Mouse (Mus musculus) cerebellum, adult (tissue): ENCODE data around the gene Ube4b.
"Not testable (repeated sequence)": the region's sequence is repeated elsewhere in the genome, so short reads cannot be mapped to it uniquely, and the experiment has no call there.

Experiments used
- ATAC-seq: cut with Nextera tagmentation; 2 replicates; pipeline ENCODE4 v1.9.2; 2017; ENCODE audit warnings: mild to moderate bottlenecking, moderate library complexity, mixed read lengths; ENCODE audit not compliant: insufficient number of reproducible peaks, low FRiP score, low TSS enrichment

Gene Ube4b

DNA sequence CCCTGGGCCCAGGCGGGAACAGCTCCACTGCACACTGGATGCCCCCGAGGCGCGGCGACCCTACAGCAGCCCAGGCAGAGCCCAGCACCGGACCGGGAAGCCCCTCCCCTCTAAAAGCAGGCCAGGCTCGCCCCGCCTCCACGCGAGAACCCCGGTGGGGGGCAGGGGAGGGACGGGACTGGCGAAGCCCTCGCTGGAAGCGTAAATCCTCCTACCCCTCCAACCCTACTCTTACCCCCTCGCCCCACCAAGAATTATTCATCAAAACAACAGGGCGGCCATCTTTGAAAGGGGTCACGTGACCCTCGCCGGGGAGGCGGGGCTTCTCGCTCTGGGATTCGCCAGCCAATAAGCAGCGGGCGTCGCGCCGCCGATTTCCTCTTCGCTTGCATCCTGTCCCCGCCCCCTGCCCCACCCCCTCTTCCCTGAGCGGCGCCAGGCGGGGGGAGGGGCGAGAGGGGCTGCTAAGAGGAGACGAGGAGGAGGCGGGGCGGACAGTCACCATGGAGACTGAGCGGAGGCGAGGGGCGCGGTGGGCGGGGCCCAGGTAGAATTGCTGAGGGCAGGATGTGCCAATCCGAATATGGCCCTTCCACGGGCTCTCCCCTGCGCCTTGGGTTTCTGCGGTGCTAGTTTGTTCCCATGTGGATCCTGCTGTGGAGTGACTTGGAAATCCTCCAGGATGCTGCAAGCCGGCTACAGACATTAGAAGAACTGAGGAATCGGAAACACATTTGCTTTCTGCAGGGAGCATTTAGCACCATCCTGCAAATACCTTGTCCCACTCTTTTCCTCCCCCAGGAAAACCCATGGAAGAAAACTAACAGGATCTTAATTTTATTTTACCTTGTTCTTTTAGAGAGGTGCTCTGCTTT lies at the start of gene Ube4b:
Ube4b (minus strand) TSS at position 425 of the 875 bp plus-strand sequence.
- ATAC-seq = peak; percentile 59

DNA sequence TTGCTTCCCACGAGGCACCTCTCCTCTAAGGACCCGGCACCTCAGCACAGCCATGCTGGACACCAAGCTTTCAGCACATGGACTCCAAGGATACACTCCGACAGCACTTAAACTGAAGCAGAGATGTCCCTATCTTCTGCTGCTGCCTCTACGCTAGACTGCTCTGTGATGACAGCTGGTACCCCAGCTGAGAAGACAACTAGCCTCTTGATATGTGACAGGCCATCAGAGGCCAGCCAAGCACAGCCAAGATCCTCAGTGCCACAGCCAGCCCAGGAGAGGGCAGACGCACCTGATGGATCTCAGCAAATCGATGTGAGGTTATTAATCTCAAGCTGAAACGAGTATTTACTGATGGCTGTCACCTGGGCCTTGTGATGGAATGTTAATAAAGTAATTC lies 48.5 kb upstream of the Ube4b start:
- ATAC-seq = no peak

- ATAC-seq = no peak
These were observed 43.0 kb upstream of the Ube4b start for GRCm38 (mm10) chr4:149469557-149469956.

DNA sequence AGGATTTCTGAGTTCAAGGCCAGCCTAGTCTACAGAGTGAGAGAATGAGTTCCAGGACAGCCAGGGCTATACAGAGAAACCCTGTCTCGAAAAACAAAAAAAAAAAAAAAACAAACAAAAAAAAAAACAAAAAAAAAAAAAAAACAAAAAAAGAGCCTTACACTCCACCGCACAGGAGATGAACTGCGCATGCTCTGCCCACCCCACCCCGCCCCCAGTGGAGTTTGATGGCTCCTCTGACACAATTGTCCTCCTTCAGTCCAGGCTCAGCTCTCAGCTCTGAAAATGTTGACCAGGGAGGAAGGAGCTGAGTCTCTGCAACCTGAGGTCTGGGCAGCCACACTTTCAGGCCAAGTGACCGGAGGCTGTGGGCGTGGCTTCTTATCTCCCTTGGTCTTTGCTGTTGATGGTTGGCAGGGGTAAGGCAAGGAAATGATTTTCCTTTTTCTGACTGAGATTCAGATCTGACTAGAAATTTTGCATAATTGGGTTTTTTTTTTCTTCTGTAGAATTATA lies 36.9 kb upstream of the Ube4b start:
- no peak for ATAC-seq

GRCm38 (mm10) chr4:149462305-149462971 lies 35.9 kb upstream of the Ube4b start:
- ATAC-seq = 0 out of 2 replicates have a peak, but pooled peaks have one; percentile 20

DNA sequence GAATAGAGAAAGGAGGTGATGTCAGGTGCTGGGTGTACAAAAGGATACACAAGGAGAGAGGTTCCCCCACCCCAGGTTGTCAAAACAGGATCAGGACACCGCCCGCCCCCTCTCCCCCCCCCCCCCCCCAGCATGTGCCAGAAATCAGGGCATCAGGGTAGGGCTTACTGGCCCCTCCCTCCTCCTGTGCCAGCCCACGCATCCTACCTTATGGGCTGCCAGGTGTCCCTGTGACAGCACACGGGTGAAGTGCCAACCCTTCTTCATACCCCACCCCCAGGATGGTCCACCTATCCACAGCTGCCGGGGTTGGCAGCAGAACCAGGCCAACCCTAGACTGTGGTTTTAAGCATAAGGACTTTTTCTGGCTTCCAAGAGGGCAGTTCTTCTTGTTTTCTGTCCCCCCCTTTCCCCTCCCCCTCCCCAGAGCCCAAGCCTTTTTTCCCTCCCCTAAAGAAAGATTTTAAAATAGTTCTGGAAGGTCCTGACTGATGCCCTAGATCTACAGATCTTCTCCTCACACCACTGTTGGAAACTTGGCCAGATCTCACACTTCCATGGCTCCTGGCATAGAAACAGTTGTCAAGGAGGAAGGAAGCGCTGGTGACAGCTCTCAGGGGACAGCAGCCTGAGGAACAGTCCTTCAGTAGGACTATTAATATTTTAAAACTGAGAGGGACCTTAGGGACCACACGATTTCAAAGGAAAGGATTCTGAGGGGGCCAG lies 35.2 kb upstream of the Ube4b start:
- peak; percentile 67 for ATAC-seq

GRCm38 (mm10) chr4:149460475-149460874 lies 33.9 kb upstream of the Ube4b start:
- not testable (repeated sequence) for ATAC-seq

GRCm38 (mm10) chr4:149459425-149459824 lies 32.9 kb upstream of the Ube4b start:
- no peak for ATAC-seq

GRCm38 (mm10) chr4:149458526-149458925 lies 32.0 kb upstream of the Ube4b start:
- no peak for ATAC-seq

DNA sequence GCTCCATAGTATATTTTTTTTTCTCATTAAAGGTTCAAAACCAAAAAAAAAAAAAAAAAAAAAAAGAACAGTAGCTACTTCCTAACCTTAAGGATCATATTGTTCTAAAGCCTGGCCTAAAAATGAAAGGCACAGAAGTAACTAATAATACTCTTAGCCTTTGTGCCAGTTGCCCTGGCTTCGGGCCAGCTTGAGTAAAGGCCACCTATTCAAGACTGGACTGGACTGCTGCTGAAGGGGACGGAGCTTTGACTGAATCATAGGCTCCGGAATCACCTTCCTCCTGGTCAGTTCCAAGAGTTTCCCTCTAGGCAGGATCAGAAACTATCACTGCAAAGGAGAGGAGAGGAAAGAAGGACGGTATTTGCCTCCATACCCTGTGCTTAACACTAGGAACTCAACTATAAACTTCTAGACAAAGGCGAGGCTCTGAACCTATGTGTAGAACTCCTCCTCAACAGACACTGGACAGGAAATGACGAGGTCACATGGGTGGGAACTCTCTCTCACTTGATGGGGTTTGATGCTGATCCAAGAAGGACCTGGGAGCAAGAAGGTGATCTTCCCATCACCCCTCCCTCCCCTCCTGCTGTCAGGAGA lies 31.4 kb upstream of the Ube4b start:
- ATAC-seq = no peak

DNA sequence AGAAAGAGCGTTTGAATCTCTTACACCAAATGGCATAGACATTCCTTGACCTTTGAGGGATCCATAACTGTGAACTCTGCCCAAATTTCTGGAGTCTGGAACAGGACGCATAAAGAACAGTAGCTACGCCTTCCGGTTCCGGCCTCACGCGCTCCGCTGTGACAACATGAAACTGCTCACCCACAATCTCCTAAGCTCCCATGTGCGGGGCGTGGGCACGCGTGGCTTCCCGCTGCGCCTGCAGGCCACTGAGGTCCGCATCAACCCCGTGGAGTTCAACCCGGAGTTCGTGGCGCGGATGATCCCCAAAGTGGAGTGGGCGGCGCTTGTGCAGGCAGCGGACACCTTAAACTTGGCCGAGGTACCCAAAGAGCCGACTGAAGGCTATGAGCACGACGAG lies 30.6 kb upstream of the Ube4b start:
- ATAC-seq = not testable (repeated sequence)

GRCm38 (mm10) chr4:149454879-149455278 lies 28.3 kb upstream of the Ube4b start, which contains the start of gene Rbp7:
Gene Rbp7 (minus strand): TSS chr4:149454978.
- no peak for ATAC-seq

DNA sequence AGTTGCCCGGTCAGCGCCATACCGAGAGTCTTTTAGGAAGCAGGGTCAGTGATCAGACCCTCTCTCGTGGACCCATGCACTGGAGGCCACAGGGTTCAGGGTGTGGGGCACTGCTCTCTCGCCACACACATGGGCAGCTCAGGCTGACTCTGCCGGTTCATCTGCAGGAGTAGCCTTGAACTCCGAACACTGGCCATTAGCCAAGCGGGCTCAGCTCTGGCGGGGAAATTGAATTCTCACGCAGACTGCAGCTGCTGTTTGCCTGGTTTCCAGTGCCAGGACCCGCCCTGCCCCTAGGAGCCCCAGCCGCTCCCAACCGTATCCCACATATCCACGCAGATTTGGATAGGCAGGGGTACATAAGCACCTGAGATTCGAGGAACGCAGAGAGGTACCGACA lies 27.7 kb upstream of the Ube4b start:
- no peak for ATAC-seq

- no peak for ATAC-seq
These were observed 27.1 kb upstream of the Ube4b start for GRCm38 (mm10) chr4:149453656-149454055.

GRCm38 (mm10) chr4:149450636-149451035 lies 24.1 kb upstream of the Ube4b start:
- no peak for ATAC-seq

DNA sequence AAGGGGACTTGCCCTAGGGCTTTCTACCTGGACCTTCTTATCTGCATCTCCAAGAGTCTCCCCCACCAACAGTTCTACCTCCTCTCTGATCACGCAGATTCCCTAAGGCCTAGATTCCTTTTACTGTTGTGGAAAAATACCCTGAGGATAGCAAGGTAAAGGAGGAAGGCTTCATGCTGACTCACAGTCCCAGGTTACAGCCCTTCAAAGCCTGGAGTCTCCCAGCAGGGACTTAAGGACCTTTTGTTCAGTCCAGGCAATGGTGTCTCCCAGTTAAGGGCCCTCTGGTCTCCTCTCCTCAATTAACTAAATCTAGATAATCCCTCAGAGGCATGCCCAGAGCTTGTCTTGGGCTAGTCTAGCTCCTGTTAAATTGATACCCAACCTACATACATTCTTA lies 19.8 kb upstream of the Ube4b start:
- no peak for ATAC-seq

DNA sequence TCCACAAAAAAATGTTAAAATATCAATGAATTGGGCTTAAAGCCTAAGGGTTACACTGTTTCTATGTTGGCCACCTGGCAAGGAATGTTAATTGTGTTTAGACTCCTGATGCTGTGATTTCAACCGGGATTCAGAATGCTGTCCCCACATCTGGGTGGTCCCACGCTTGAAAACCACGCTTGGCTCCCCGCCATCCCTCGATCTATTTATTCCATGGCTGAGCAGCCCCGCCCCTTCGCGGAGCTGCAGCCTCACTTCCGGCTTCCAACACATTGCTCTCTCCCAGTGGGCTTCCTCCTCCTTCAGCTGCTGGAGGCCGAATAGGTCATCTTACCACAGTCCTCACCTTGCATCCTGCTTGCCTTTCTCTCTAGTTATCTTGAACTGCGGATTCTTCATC lies 19.3 kb upstream of the Ube4b start:
- ATAC-seq = no peak

GRCm38 (mm10) chr4:149444964-149445701 lies 18.6 kb upstream of the Ube4b start:
- ATAC-seq = peak; percentile 96

DNA sequence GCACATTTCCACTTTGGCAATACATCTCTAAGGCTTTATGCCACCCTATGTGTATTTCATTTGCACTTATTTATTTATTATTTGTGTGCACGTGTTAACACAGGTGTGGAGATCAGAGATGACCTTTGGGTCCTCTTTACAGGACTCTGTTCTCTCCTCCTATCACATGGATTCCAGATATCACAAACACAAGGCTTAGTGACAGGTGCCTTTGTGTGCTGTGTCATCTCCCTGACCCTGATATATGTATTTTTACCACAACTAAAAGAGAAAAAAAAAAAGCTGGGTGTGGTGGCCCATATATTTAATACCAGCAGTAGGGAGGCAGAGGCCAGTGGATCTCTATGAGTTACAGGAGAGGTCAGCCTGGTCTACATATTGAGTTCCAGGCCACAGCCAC lies 17.9 kb upstream of the Ube4b start:
- no peak for ATAC-seq

GRCm38 (mm10) chr4:149442436-149442835 lies 15.9 kb upstream of the Ube4b start:
- no peak for ATAC-seq
